Mouse (Mus musculus) cerebellum, adult 2 months (tissue): ENCODE measurements at regions not wholly inside any gene's neighbourhood (a gene's known extent, or its start where the extent isn't known, plus 50 kb on each side); places are given as distances from the start of the nearest gene placed in this dataset.

Source experiments
- CTCF ChIP-seq: fragments of 200-500 bp; IDR thresholded peaks from 2 replicates; pipeline ENCODE4 v1.5.1; 2011; ENCODE audit warnings: low read depth, mild to moderate bottlenecking, control low read depth, low read length, moderate library complexity, borderline replicate concordance; ENCODE audit not compliant: insufficient read depth
- POLR2A ChIP-seq: fragments of 200-500 bp; IDR thresholded peaks from 2 replicates; pipeline ENCODE4 v1.6.1; 2011; ENCODE audit warnings: low read length, control low read depth, borderline replicate concordance; ENCODE audit not compliant: insufficient read depth

DNA sequence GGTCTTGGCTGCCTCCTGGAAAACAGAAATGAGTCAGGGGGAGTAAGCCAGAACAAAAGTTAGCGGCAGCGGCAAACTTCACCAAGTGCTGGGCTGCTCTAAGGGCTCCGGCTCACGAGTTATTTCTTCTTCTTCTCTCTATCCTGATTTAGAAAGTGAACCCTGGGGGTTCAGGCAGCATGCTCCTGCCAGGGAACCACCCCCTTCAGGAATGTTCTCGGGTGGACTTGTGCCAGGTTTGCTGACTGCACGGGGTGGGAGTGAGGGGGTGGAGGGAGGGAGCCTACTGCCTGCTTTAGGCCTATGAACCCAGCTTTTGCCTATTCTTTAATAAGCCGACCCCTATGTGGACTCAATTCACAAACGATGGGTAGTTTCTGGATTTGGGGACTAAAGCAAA is 148.6 kb downstream of the Dll1 start:
- TF ChIP-seq POLR2A (no peak), CTCF (no peak)
